Mouse (Mus musculus): ENCODE data around the gene Met. TPM values are rescaled to one million over a fixed set of nuclear protein-coding genes. Genes with fewer than 3 reads are reported as not detected.
A peak's percentile ranks its signal among the peaks of the same experiment; 100 is the strongest.

The Met gene
- polyA plus RNA-seq, 1 experiment from 2014 or later: 3.4 TPM

DNA sequence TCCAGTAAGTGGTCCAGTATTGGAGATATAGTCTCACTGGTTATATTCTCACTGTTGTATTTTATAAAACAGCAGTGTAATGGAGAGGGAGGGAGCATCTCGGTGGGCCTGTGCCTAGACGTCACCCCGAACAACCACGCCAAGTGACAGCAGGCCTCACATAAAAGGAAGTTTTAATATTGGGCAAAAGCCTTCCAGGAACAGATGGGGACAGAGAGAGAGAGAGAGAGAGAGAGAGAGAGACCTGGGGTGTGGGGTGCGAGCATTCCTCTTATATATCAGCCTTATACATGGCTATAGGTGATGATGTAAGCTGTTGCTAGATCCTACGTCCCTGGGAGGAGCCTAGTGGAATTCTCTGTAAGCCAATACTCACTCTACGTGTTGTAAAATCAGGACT lies 90.7 kb downstream of the Met start:
- no peaks in the 10 kb centered on the region for H3K36me3 ChIP-seq (ENCODE audit: control insufficient read depth, insufficient read depth)
- peak; percentile 84 for ATAC-seq
- WGBS: 67% methylated on average over 7 of the region's 7 CpGs

DNA sequence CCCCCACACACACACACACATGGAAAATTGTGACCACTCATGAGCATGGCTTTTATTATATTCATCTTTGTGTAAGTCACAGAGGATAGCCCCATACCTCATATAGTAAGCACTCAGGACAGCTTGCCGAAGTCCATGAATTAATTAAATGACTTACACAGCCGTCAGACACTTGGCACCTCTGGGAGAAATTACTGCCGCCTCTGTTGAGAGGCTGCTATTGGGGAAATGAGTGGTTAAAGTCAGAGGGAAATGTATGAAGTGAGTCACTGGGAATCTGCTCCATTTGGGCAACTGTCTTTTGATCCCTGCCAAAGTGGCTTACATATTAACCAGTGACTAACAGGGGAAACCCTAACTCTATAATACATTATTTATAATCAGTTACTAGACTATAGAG lies 91.2 kb downstream of the Met start:
- WGBS: 24% methylated on average over 3 of the region's 3 CpGs
- H3K9ac ChIP-seq (replicated peaks; ENCODE audit: low read depth, low read length): no peak overlapping the region
- peak; percentile 93 for ATAC-seq
- no peak overlapping the region for H3K4me3 ChIP-seq (replicated peaks; ENCODE audit: low read length)
- no peaks in the 10 kb centered on the region for H3K27me3 ChIP-seq (replicated peaks; ENCODE audit: control insufficient read depth, insufficient read depth, low read length)
- no peak overlapping the region for H3K4me2 ChIP-seq (ENCODE audit: low read length)
- no peaks in the 10 kb centered on the region for H3K4me1 ChIP-seq (replicated peaks; ENCODE audit: control insufficient read depth, insufficient read depth, low read length)
- no peak overlapping the region for H3K27ac ChIP-seq (ENCODE audit: low read length)
- no peaks in the 10 kb centered on the region for H3K9me3 ChIP-seq (ENCODE audit: control insufficient read depth, low read length)
- H3K36me3 ChIP-seq (ENCODE audit: control insufficient read depth, insufficient read depth): no peaks in the 10 kb centered on the region

More for the DNA sequence above, 90.7 kb downstream of the Met start:
- Histone ChIP-seq H3K4me3 (replicated peaks; ENCODE audit: low read length) (no peak overlapping the region), H3K27ac (ENCODE audit: low read length) (no peak overlapping the region), H3K27me3 (replicated peaks; ENCODE audit: control insufficient read depth, insufficient read depth, low read length) (no peaks in the 10 kb centered on the region), H3K9ac (replicated peaks; ENCODE audit: low read depth, low read length) (no peak overlapping the region), H3K9me3 (ENCODE audit: control insufficient read depth, low read length) (no peaks in the 10 kb centered on the region), H3K4me1 (replicated peaks; ENCODE audit: control insufficient read depth, insufficient read depth, low read length) (no peaks in the 10 kb centered on the region), H3K4me2 (ENCODE audit: low read length) (no peak overlapping the region)

DNA sequence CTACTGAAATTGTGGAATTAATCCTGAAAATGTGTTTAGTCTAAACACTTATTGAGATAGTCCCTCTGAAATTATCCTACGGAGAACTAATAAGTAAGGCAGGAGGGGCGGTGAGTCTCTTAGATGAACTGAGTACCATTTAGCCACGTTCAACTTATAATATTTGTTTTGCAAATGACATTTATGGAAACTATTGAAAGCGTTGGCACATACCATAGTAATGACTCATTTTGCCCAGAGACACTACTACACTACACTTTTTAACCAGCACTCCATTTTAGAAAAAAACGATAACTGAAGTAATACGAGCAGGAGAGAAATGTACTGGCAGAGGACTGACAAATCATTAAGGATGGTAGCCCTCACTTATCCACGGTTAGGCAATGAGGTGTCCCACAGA lies 92.1 kb downstream of the Met start:
- WGBS: 82% methylated on average over 7 of the region's 7 CpGs
- no peak overlapping the region for H3K4me3 ChIP-seq (replicated peaks; ENCODE audit: low read length)
- no peaks in the 10 kb centered on the region for H3K36me3 ChIP-seq (ENCODE audit: control insufficient read depth, insufficient read depth)
- no peaks in the 10 kb centered on the region for H3K9me3 ChIP-seq (ENCODE audit: control insufficient read depth, low read length)
- no peak overlapping the region for H3K9ac ChIP-seq (replicated peaks; ENCODE audit: low read depth, low read length)
- H3K27me3 ChIP-seq (replicated peaks; ENCODE audit: control insufficient read depth, insufficient read depth, low read length): no peaks in the 10 kb centered on the region
- ATAC-seq: no peak
- H3K4me1 ChIP-seq (replicated peaks; ENCODE audit: control insufficient read depth, insufficient read depth, low read length): no peaks in the 10 kb centered on the region
- no peak overlapping the region for H3K27ac ChIP-seq (ENCODE audit: low read length)
- H3K4me2 ChIP-seq (ENCODE audit: low read length): no peak overlapping the region

DNA sequence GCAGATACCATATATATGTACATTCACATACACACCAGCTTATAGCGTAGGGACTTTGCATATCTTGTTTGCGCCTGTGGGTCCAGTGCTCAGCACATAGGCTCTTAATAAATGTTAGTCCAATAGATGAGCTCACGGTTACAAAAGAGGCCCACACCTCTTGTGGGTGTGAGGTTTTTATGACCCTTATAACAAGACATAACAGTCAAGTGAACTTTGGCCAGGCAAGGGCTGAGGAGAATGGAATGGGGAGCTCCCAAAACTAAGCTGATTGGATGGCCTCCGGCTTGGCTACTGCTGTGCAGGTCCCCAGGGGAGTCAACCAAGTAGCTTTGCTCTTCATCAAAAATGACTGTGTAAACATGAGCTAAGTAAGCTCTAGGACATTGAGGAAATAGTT lies 96.1 kb downstream of the Met start:
- no peak overlapping the region for H3K4me2 ChIP-seq (ENCODE audit: low read length)
- H3K9ac ChIP-seq (replicated peaks; ENCODE audit: low read depth, low read length): no peak overlapping the region
- WGBS: 90% methylated on average over 4 of the region's 4 CpGs
- ATAC-seq: no peak
- peaks cover 4% of the 10 kb centered on the region; the same call in 1 of the 2 replicates for H3K4me1 ChIP-seq (replicated peaks; ENCODE audit: control insufficient read depth, insufficient read depth, low read length)
- H3K9me3 ChIP-seq (ENCODE audit: control insufficient read depth, low read length): no peaks in the 10 kb centered on the region
- H3K4me3 ChIP-seq (replicated peaks; ENCODE audit: low read length): no peak overlapping the region
- no peaks in the 10 kb centered on the region for H3K36me3 ChIP-seq (ENCODE audit: control insufficient read depth, insufficient read depth)
- H3K27me3 ChIP-seq (replicated peaks; ENCODE audit: control insufficient read depth, insufficient read depth, low read length): no peaks in the 10 kb centered on the region
- H3K27ac ChIP-seq (ENCODE audit: low read length): no peak overlapping the region

DNA sequence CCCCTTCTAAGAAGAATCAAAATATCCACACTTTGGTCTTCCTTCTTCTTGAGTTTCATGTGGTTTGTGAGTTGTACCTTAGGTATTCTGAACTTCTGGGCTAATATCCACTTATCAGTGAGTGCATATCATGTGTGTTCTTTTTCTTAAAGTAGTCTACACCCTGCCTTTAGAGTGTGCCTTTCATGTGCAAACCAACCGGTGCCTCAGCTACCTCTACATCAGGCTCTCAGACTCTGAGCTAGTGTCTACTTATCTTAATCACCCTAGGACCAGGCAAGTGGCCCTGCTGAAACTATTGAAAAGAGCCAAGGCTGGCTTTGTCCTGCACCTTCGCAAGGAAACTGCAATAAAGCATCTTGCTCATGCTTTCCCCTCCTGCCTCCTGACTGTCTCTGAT lies 97.7 kb downstream of the Met start:
- no peak overlapping the region for H3K27ac ChIP-seq (ENCODE audit: low read length)
- no peak overlapping the region for H3K9ac ChIP-seq (replicated peaks; ENCODE audit: low read depth, low read length)
- no peaks in the 10 kb centered on the region for H3K36me3 ChIP-seq (ENCODE audit: control insufficient read depth, insufficient read depth)
- H3K27me3 ChIP-seq (replicated peaks; ENCODE audit: control insufficient read depth, insufficient read depth, low read length): no peaks in the 10 kb centered on the region
- ATAC-seq: no peak
- H3K4me3 ChIP-seq (replicated peaks; ENCODE audit: low read length): no peak overlapping the region
- H3K4me1 ChIP-seq (replicated peaks; ENCODE audit: control insufficient read depth, insufficient read depth, low read length): peaks cover 4% of the 10 kb centered on the region; the same call in 1 of the 2 replicates
- WGBS: 25% methylated on average over 2 of the region's 2 CpGs
- H3K9me3 ChIP-seq (ENCODE audit: control insufficient read depth, low read length): no peaks in the 10 kb centered on the region
- no peak overlapping the region for H3K4me2 ChIP-seq (ENCODE audit: low read length)

DNA sequence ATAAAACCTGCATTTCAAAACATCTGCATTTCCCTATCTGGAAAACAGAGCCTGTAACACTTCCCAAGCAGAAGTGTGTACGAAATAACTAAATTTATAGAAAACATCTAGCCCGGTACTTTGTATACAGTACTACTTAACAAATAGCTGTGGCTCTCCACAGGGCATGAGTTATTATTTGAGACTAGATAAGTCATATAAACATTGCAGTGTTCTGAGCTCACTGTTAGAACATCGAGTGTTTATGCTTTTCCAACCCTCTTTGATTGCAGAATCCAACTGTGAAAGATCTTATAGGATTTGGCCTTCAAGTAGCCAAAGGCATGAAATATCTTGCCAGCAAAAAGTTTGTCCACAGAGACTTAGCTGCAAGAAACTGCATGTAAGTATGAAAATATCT lies 98.3 kb downstream of the Met start:
- H3K36me3 ChIP-seq (ENCODE audit: control insufficient read depth, insufficient read depth): no peaks in the 10 kb centered on the region
- no peaks in the 10 kb centered on the region for H3K27me3 ChIP-seq (replicated peaks; ENCODE audit: control insufficient read depth, insufficient read depth, low read length)
- H3K4me3 ChIP-seq (replicated peaks; ENCODE audit: low read length): no peak overlapping the region
- H3K4me1 ChIP-seq (replicated peaks; ENCODE audit: control insufficient read depth, insufficient read depth, low read length): peaks cover 4% of the 10 kb centered on the region; the same call in 1 of the 2 replicates
- no peaks in the 10 kb centered on the region for H3K9me3 ChIP-seq (ENCODE audit: control insufficient read depth, low read length)
- no peak overlapping the region for H3K4me2 ChIP-seq (ENCODE audit: low read length)
- WGBS: 57% methylated on average over 3 of the region's 3 CpGs
- no peak for ATAC-seq
- H3K9ac ChIP-seq (replicated peaks; ENCODE audit: low read depth, low read length): no peak overlapping the region
- H3K27ac ChIP-seq (ENCODE audit: low read length): no peak overlapping the region

DNA sequence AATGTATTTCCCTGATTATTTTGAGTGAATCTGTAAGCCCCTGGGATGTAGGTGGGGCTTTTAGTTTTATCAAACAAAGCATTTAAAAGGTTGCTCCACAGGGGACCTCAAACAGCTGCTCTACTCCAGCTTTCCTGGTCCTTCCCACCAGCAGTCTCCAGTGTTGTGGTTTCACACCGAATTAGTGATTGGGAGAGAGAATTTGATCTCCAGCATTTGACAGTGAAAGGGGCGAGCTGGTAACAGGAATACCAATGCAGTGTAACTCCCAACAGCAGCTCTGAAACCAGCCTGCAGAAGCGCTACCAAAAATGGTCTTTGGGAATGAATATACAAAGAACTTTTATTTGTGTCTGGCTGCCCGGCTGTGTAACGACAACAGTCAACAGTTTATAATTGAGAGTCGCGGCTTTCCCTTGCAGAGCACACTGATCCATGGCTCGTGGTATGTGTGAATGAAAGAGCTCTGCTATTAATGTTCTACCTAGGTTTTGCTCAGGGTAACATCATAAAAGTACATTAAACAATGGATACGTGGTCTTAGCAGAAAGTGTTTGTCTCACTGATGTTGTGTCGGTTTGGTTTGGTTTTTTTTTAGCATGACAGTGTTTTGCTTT lies 99.0 kb downstream of the Met start:
- Histone ChIP-seq H3K4me1 (replicated peaks; ENCODE audit: control insufficient read depth, insufficient read depth, low read length) (peaks cover 4% of the 10 kb centered on the region; the same call in 1 of the 2 replicates), H3K4me3 (replicated peaks; ENCODE audit: low read length) (no peak overlapping the region), H3K9ac (replicated peaks; ENCODE audit: low read depth, low read length) (no peak overlapping the region), H3K9me3 (ENCODE audit: control insufficient read depth, low read length) (no peaks in the 10 kb centered on the region), H3K36me3 (ENCODE audit: control insufficient read depth, insufficient read depth) (no peaks in the 10 kb centered on the region), H3K4me2 (ENCODE audit: low read length) (no peak overlapping the region), H3K27ac (ENCODE audit: low read length) (no peak overlapping the region), H3K27me3 (replicated peaks; ENCODE audit: control insufficient read depth, insufficient read depth, low read length) (no peaks in the 10 kb centered on the region)
- ATAC-seq: no peak
- 7% methylated on average over 10 of the region's 10 CpGs for WGBS

DNA sequence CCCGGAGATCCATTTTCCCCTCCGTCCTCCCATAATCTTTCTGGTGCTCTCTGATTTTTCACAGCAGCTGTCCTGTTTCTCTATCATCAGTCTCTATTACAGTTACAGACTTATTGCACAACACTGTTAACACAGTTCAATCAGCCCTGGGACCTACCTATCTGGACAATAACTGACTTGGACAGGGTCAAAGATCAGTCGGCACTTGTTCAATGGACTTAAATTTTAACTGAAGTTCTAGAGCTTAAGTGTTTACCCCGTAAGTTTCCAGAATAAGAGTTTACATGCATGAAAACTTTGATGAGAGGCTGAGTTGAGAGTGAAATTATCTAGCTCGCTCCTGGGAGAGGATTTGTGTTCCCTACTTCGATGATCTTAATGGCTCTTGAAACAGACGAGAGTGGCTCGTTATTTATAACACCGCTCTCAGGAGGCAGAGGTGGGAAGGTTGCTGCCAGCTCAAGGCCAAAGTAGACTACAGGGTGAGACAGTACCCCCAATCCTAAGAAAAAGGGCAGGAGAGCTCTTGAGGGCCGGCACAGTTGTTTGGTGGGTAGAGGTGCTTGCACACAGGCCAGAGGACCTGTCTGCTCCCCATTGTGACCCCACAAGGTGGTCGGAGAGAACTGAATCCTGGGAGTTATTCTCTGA lies 105.2 kb downstream of the Met start:
- H3K27me3 ChIP-seq (replicated peaks; ENCODE audit: control insufficient read depth, insufficient read depth, low read length): no peaks in the 10 kb centered on the region
- H3K4me3 ChIP-seq (replicated peaks; ENCODE audit: low read length): no peak overlapping the region
- H3K9ac ChIP-seq (replicated peaks; ENCODE audit: low read depth, low read length): no peak overlapping the region
- H3K9me3 ChIP-seq (ENCODE audit: control insufficient read depth, low read length): no peaks in the 10 kb centered on the region
- H3K4me2 ChIP-seq (ENCODE audit: low read length): no peak overlapping the region
- H3K27ac ChIP-seq (ENCODE audit: low read length): no peak overlapping the region
- H3K36me3 ChIP-seq (ENCODE audit: control insufficient read depth, insufficient read depth): no peaks in the 10 kb centered on the region
- ATAC-seq: no peak
- H3K4me1 ChIP-seq (replicated peaks; ENCODE audit: control insufficient read depth, insufficient read depth, low read length): no peaks in the 10 kb centered on the region
- whole genome bisulfite sequencing: 86% methylated on average over 11 of the region's 11 CpGs

DNA sequence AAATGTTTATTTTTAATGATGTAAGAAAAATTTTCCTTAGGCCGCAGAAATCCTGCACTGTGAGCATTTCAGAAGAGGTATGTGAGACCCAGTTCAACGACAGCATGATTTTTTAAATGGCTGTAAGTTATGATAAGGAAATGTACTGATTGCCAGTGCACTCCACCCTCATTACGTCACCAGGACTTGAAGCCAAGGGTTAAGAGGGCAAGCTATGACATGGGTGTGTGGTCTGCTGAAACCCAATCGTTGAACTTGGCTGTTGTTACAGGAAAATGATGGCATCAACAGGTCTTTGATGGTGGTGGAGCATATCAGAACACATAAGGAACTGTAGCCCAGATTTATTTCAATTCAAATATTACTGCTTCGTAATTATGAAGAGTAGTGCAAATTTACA lies 109.6 kb downstream of the Met start:
- 91% methylated on average over 5 of the region's 5 CpGs for WGBS
- 0 out of 2 replicates have a peak, but pooled peaks cover 2% of the 10 kb centered on the region for H3K9me3 ChIP-seq (ENCODE audit: control insufficient read depth, low read length)
- H3K4me3 ChIP-seq (replicated peaks; ENCODE audit: low read length): no peak overlapping the region
- ATAC-seq: no peak
- no peaks in the 10 kb centered on the region for H3K36me3 ChIP-seq (ENCODE audit: control insufficient read depth, insufficient read depth)
- no peak overlapping the region for H3K9ac ChIP-seq (replicated peaks; ENCODE audit: low read depth, low read length)
- no peak overlapping the region for H3K27ac ChIP-seq (ENCODE audit: low read length)
- H3K27me3 ChIP-seq (replicated peaks; ENCODE audit: control insufficient read depth, insufficient read depth, low read length): no peaks in the 10 kb centered on the region
- H3K4me1 ChIP-seq (replicated peaks; ENCODE audit: control insufficient read depth, insufficient read depth, low read length): no peaks in the 10 kb centered on the region
- H3K4me2 ChIP-seq (ENCODE audit: low read length): no peak overlapping the region
